Mouse (Mus musculus): ENCODE measurements around the gene Fmnl1. TPM values are rescaled to one million over a fixed set of nuclear protein-coding genes. Genes with fewer than 3 reads are reported as not detected.
A peak's percentile ranks its signal among the peaks of the same experiment; 100 is the strongest.

Gene Fmnl1
- 0.97 and 1.8 TPM in 2 replicates for polyA plus RNA-seq (2016; fragmentation: Nextera tagmentation; extraction: Ambion mirVana)

DNA sequence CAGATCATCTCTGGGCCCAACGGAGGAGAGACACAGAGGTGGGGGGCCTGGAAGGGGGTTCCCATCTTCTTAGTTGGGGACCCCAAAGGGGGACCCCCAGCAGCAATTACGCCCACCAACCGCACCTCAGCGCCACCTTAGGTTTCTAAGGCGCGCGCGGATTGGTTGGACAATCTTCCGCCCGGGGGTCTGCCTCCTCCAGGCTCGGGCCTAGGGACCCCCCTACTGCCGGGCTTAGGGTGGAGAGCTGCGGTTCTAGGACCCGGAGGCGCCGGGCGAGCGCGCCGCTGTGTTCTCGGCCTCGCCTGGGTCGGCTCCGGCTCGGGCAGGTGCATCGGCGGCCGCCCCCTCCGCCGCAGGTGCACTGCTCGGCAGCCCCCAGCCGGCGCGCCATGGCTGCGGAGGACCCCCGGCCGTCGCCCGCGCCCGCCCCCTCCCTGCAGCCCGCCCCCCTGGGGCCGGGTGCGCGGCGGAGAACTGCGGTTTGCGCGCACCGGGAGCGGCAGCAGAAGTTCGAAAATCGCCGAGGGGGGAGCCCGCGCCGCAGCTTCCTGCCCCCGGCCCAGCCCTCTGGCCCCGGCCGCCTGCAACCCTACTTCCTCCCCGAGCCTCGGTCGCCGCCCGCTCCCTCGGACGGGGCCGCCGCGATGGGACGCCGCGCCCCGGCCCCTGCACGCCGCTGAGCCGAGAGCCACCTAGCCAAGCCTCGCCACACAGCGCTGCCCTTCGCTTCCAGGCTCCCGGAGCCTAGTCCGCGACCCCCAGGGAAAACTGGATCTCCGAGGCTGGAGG lies at the start of gene Fmnl1:
Fmnl1 (plus strand) TSS at position 614 of the 792 bp plus-strand sequence.
- ATAC-seq (ENCODE audit: insufficient number of reproducible peaks, insufficient read depth, low FRiP score, low TSS enrichment): no peak
- Histone ChIP-seq H3K4me3 (peak within 1 kb of the TSS; percentile 58), H3K9me3 (no peaks in the 10 kb centered on the region), H3K27me3 (peaks cover 52% of the 10 kb centered on the region), H3K4me1 (peaks cover 8% of the 10 kb centered on the region; the same call in 1 of the 2 replicates), H3K9ac (peak within 1 kb of the TSS; percentile 43), H3K4me2 (replicated peaks) (peak within 1 kb of the TSS; percentile 99), H3K27ac (0 out of 2 replicates have a peak within 1 kb of the TSS, but pooled peaks have one; percentile 3), H3K36me3 (no peaks in the 10 kb centered on the region)
- WGBS: 2% methylated on average over 55 of the region's 84 CpGs

DNA sequence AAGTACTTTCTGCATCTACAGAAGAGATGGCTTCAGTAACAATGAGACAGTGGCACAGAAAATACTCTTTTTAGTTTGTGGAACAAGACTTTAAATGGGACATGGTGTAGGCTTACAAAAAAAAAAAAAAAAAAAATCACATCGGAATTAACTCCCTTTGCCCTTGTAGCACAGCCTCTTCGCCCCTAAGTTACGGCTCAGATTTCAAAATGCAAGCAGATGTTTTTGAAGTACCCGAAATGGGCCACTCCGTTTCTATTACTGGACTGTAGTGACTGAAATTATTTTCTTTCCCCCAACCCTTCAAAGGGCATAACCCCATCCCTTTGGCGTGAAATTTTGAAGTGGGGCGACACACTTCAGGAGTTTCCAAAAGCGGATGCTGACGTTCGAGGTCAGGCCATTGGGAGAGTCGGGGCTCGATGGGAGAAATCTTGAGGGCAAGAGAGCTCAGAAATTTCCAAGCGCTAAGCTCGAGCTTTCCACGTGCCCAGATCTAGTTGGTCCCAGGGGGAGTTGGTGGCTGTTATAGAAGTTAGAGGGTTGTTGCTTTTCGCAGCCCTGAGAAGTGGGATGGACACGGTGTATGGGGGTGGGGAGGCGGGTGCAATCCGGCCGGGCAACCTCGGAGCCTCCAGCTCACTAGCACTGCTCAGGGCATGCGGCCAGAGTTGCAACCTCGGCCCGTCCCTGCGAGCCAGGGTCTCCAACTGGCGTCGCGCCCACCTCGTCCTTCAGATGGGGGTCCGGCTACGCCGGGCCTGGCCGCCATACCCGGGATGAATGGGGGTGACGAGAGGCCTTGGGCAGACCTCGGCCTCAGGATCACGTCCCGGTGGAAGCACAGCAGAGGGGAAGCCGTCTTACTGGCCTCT lies 39.0 kb upstream of the Fmnl1 start, which contains the start of gene Hexim2:
Hexim2 (plus strand) TSS at position 729 of the 875 bp plus-strand sequence.
- Histone ChIP-seq H3K9ac (peak within 1 kb of the TSS; percentile 95), H3K36me3 (no peaks in the 10 kb centered on the region), H3K27me3 (no peaks in the 10 kb centered on the region), H3K27ac (peak within 1 kb of the TSS; percentile 97), H3K4me3 (peak within 1 kb of the TSS; percentile 78), H3K9me3 (no peaks in the 10 kb centered on the region), H3K4me2 (replicated peaks) (peak within 1 kb of the TSS; percentile 65), H3K4me1 (peaks cover 25% of the 10 kb centered on the region)
- peak; percentile 61 for ATAC-seq (ENCODE audit: insufficient number of reproducible peaks, insufficient read depth, low FRiP score, low TSS enrichment)
- under 1% methylated on average over 39 of the region's 39 CpGs for WGBS

DNA sequence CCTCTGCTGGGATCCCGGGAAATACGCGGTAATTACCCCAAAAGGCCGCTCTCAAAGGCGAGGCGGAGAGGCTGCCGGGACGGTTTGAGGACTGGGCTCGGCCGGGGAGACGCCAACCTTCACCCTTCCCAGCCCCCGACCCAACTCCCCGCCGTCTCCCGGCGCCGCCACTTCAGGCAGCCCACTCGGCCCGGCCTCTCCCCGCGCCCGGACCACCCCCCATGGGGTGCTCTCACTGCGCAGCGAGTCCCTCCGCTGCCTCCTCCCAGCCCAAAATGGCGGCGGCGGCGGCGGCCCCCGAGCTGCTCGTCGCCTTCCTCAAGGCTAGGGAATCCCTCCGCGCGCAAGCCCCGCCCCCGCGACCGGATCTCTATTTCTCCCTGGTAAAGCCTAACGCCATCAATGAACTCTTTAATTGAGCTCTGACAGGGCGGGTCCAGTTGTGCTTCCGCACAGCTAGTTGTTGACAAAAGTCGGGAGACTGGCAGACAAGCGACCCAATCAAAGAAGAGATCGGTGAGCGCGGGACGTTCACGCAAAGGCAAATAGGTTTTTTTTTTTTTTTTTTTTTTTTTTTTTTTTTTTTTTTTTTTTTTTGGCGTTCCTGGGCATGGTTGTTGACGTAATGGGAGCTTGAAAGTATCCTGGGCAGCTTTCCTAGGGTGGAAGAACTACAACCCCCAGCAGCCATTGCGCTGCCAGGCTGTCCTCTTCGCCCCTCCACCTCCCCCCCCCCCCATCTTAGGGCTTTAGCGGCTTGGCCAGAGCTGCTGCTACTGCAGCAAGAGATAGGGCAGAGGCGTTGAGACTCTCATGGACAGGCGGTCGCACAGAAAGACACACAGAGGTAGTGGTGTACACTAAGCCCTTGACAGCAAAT lies 38.1 kb upstream of the Fmnl1 start:
- ATAC-seq (ENCODE audit: insufficient number of reproducible peaks, insufficient read depth, low FRiP score, low TSS enrichment): peak; percentile 87
- Histone ChIP-seq H3K9ac (peak overlapping the region; percentile 95), H3K27ac (peak overlapping the region; percentile 97), H3K9me3 (no peaks in the 10 kb centered on the region), H3K4me3 (peak overlapping the region; percentile 78), H3K36me3 (no peaks in the 10 kb centered on the region), H3K27me3 (no peaks in the 10 kb centered on the region), H3K4me2 (replicated peaks) (peak overlapping the region; percentile 65), H3K4me1 (peaks cover 25% of the 10 kb centered on the region)
- WGBS: under 1% methylated on average over 58 of the region's 58 CpGs

DNA sequence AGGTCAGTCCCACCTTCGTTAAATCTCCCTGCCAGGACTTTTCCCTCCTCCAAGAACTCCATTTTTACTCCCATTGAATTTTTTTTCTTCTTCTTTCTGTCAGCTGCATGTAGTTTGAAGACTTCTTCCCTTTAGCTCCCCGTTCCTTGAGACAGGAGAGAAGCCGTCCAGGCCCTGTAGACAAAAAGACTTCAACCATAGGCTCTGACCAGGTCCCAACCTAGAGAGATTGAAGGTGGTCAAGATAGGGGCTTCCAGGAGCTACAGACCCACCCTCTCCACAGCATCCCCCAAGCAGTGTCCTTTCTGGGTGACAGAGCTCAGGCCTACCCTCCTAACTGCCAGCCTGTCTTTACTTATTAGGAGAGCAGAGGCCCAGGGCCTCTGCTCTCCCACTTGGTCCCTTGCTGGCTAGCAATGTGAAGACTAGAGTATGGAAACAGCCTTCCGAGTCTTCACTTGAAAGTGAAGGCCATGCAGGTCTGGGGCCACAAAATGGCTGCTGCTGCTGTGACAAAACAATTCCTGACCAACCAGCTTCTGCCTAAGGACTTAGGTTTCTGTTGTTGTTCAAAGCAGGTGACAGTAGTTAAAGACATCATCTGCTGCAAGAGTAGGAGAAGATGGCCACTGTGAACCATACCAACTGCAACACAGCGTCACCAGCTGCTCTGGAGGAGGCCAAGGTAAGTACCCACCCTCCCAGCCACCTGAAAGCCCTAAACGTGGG lies 37.3 kb upstream of the Fmnl1 start:
- H3K4me2 ChIP-seq (replicated peaks): peak overlapping the region; percentile 53
- no peak for ATAC-seq (ENCODE audit: insufficient number of reproducible peaks, insufficient read depth, low FRiP score, low TSS enrichment)

DNA sequence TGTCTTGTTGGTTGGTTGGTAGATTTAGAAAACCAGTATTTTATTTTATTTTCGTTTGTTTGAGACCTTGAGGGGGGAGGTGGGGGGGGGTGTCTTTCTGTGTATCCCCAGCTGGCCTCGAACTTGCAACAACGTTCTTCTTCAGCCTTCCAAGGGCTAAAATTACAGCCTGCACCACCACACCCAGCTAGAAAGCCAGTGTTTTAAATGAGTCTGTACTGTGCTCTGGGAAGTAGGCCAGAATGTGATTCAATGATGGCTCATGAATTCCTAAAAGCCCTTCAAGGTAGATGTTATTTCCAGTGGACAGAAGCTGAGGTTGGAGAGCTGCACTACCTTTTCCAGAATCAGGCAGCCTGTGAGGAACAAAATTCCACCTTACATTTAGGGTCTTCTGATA lies 36.7 kb upstream of the Fmnl1 start:
- no peak overlapping the region for H3K27ac ChIP-seq
- H3K4me3 ChIP-seq: peak overlapping the region; percentile 78; the same call in 1 of the 2 replicates

More for the DNA sequence above, 37.3 kb upstream of the Fmnl1 start:
- 54% methylated on average over 6 of the region's 6 CpGs for WGBS
- H3K9ac ChIP-seq: peak overlapping the region; percentile 58
- H3K9me3 ChIP-seq: no peaks in the 10 kb centered on the region
- peaks cover 2% of the 10 kb centered on the region for H3K36me3 ChIP-seq
- peak overlapping the region; percentile 78 for H3K4me3 ChIP-seq
- no peaks in the 10 kb centered on the region for H3K27me3 ChIP-seq
- peaks cover 25% of the 10 kb centered on the region for H3K4me1 ChIP-seq
- peak overlapping the region; percentile 81 for H3K27ac ChIP-seq

DNA sequence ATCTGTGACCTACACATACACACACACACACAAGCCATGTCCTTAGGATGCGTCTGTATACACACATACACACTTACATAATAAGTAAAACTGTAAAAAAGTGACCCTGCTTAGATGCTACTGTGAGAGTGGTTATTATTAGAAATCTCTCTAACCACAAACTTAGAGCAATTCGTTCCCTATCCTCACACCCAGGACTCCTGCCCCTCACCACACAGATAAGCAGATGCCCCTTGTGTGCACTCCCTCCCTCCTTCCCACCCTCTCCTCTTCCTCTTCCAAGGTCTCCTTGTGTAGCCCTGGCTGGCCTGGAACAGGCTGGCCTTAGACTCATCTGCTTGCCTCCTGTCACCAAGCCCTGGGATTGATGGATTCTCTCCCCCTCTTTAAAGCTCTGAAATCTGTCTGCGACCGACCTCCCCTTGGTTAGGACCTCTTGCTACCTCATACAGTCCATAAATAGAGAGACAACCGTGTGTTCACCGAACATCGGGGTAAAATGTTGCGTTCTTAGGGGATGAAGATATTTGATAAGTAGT lies 34.8 kb upstream of the Fmnl1 start:
- H3K9me3 ChIP-seq: no peaks in the 10 kb centered on the region
- peaks cover 19% of the 10 kb centered on the region for H3K4me1 ChIP-seq
- no peak for ATAC-seq (ENCODE audit: insufficient number of reproducible peaks, insufficient read depth, low FRiP score, low TSS enrichment)
- no peak overlapping the region for H3K9ac ChIP-seq
- no peak overlapping the region for H3K27ac ChIP-seq
- no peak overlapping the region for H3K4me2 ChIP-seq (replicated peaks)
- no peaks in the 10 kb centered on the region for H3K27me3 ChIP-seq
- H3K4me3 ChIP-seq: no peak overlapping the region
- 84% methylated on average over 8 of the region's 8 CpGs for WGBS
- peaks cover 13% of the 10 kb centered on the region for H3K36me3 ChIP-seq

More for the DNA sequence above, 36.7 kb upstream of the Fmnl1 start:
- peaks cover 25% of the 10 kb centered on the region for H3K4me1 ChIP-seq
- peaks cover 8% of the 10 kb centered on the region for H3K36me3 ChIP-seq
- no peak overlapping the region for H3K4me2 ChIP-seq (replicated peaks)
- H3K9me3 ChIP-seq: no peaks in the 10 kb centered on the region
- 71% methylated on average over 3 of the region's 3 CpGs for WGBS
- no peaks in the 10 kb centered on the region for H3K27me3 ChIP-seq
- no peak for ATAC-seq (ENCODE audit: insufficient number of reproducible peaks, insufficient read depth, low FRiP score, low TSS enrichment)
- no peak overlapping the region for H3K9ac ChIP-seq

DNA sequence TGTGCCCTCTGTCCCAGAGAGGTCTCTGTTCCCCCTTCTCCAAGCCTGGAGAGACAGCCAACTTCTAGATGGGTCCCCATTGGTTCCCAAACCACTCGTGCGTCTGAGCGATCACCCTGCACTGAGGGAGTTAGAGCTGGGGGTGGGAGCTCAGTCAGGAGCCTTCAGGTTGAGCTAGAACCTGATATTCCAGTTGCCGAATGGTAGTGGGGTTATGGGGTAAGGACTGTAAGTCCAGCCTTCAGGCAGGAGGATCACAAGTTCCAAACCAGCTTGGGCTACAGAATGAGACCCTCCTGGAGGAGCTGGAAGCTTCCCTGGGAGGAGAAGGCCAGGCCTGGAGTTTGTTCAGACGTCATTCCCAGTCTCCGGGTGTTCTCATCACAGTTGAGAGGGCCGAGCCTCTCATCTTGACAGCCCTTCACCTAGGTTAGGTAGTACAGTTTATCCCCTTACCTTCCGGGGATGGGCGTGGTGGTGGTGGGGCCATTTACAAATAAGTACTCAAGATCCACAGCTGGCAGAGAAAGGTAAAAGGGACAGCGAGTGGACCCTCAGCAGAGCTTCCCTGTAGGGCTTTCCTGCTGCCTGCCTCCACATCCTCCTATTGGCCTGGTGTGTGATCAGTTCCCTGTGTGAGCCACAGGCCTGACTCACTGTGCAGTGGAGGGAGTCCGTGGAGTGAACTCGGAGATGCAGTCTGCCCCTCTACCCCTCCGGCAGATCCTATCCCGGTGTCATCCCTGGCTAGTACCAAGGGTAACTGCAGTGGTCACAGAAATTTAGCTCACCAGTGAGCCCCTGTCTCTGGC lies 30.8 kb upstream of the Fmnl1 start:
- no peaks in the 10 kb centered on the region for H3K27me3 ChIP-seq
- no peaks in the 10 kb centered on the region for H3K9me3 ChIP-seq
- no peak for ATAC-seq (ENCODE audit: insufficient number of reproducible peaks, insufficient read depth, low FRiP score, low TSS enrichment)
- H3K27ac ChIP-seq: peak overlapping the region; percentile 66; the same call in 1 of the 2 replicates
- H3K4me3 ChIP-seq: no peak overlapping the region
- H3K9ac ChIP-seq: no peak overlapping the region
- 77% methylated on average over 14 of the region's 14 CpGs for WGBS
- H3K4me1 ChIP-seq: peaks cover 32% of the 10 kb centered on the region
- H3K4me2 ChIP-seq (replicated peaks): no peak overlapping the region
- peaks cover 13% of the 10 kb centered on the region for H3K36me3 ChIP-seq

DNA sequence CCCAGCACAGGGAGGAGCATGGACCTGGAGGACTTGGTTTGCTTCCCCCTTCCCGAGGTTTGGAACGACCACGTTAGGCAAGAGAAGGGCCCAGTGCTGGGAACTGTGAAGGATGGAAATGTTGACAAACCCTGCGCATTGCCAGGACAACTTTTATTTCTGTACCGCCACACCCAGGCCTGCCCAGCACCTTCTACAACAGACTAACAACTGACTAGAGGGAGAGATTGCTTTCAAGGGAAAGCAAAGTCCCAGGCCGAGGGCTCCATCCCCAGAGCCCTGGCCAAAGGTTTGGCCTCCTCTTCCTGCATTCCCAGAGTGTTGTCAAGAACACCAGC lies 30.2 kb upstream of the Fmnl1 start:
- Histone ChIP-seq H3K27me3 (no peaks in the 10 kb centered on the region), H3K4me3 (no peak overlapping the region), H3K9me3 (no peaks in the 10 kb centered on the region), H3K9ac (no peak overlapping the region), H3K27ac (peak overlapping the region; percentile 66), H3K36me3 (peaks cover 13% of the 10 kb centered on the region), H3K4me1 (peaks cover 35% of the 10 kb centered on the region), H3K4me2 (replicated peaks) (no peak overlapping the region)
- WGBS: 50% methylated on average over 6 of the region's 6 CpGs
- ATAC-seq (ENCODE audit: insufficient number of reproducible peaks, insufficient read depth, low FRiP score, low TSS enrichment): no peak

DNA sequence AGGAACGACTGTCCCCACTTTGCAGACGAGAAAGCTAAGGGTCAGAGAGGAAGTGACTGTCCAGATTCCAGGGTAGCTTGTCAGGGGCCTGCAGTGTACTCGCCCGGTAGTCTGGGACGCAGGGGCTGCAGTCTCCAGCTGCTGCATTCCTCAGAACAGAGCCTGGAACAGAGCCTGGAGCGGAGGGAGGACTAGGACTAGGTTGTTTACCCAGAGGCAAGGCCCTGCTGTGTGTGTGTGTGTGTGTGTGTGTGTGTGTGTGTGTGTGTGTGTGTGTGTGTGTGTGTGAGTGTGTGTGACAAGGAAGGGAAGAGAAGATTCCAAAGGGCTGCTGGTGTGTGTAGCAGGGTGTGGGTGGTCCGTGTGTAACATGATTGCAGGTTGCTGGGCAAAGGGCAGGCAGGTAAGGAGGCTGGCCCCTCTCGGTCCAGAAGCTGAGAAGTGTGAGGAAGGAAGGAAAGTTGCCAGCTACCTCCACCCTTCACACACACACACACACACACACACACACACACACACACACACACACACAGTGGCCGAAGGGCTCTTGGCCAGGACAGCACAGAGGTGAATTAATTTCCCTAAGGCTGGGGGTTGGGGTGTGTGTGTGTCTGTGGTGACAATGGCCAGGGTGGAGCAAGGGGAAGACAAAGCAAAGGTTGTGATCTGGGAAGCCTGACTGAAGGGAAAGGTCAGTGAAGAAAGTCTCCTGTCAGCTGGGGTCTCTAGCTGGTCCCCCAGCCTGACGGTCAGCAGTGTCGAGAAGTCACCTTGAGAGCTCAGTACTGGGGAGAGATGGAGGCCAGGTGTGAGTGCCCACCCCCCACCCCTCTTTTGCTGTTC lies 29.6 kb upstream of the Fmnl1 start:
- Histone ChIP-seq H3K4me1 (peaks cover 35% of the 10 kb centered on the region), H3K9ac (no peak overlapping the region), H3K4me3 (no peak overlapping the region), H3K9me3 (no peaks in the 10 kb centered on the region), H3K4me2 (replicated peaks) (no peak overlapping the region), H3K27me3 (no peaks in the 10 kb centered on the region), H3K36me3 (peaks cover 13% of the 10 kb centered on the region), H3K27ac (peak overlapping the region; percentile 74)
- no peak for ATAC-seq (ENCODE audit: insufficient number of reproducible peaks, insufficient read depth, low FRiP score, low TSS enrichment)
- 22% methylated on average over 11 of the region's 11 CpGs for WGBS

Data from embryonic facial prominence, embryonic 12.5 days (tissue).